Mouse (Mus musculus) lung, postnatal 36 days (tissue): ENCODE measurements around the gene Kcnh7.

Source experiments
- DNase-seq: peaks from one replicate; pipeline ENCODE4 v3.0.0; 2022; ENCODE audit warnings: mixed read lengths

Kcnh7 gene

GRCm38 (mm10) chr2:62644891-62645290 lies 539.2 kb downstream of the Kcnh7 start:
- no peak for DNase-seq
